Mouse (Mus musculus) olfactory bulb, adult 2 months (tissue): ENCODE data around the gene Nkg7.

Experiments used
- CTCF ChIP-seq: fragments of 200-500 bp; IDR thresholded peaks from 2 replicates; pipeline ENCODE4 v1.5.1; 2012; ENCODE audit warnings: low read depth, mild to moderate bottlenecking, low read length, moderate library complexity; ENCODE audit not compliant: insufficient read depth
- POLR2A ChIP-seq: fragments of 200-500 bp; IDR thresholded peaks from 2 replicates; pipeline ENCODE4 v1.6.1; 2012; ENCODE audit warnings: mild to moderate bottlenecking, low read depth, low read length, moderate library complexity; ENCODE audit not compliant: insufficient read depth

DNA sequence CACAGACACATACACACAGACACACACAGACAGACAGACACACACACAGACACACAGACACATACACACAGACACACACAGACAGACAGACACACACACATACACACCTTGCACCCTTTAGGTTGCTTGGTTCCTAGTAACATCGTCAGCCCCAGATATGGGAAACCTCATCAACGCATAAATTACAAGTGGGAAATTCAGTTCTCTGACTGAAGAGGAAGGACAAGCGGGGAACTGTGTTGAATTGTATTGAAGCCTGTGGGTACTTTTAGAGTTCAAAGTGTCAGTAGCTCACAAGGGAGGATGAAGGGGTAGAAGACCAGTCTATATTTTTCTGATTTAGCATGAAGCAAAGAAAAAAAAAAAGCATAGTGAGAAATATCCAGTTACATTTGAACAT, 29.3 kb upstream of the Nkg7 start:
- TF ChIP-seq CTCF: no peak
- no peak for TF ChIP-seq POLR2A
